Mouse (Mus musculus): ENCODE measurements around the gene A1cf.

DNA sequence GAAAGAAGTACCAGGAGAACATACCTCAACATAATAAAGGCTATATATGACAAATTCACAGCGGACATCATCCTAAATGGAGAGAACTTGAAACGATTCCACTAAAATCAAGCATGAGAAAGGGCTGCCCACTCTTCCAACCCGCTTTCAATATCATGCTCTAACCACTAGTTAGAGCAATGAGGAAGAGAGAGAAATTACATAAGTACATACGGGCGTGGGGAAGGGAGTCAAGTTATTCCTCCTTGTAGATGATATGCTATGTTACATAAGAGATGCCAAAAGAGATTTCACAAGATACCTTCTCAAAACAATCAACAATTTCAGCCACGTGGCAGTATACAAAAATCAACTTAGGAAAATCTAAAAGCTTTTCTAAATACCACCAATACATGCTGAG is 122.5 kb downstream of the A1cf start:
- TF ChIP-seq CTCF (IDR thresholded peaks at IDR 0.05; ENCODE audit: borderline replicate concordance, insufficient read depth, low read depth, low read length) (no peak), POLR2A (IDR thresholded peaks at IDR 0.05; ENCODE audit: borderline replicate concordance, insufficient read depth, low read length) (no peak)

All from cerebellum, adult 2 months (tissue).